Mouse (Mus musculus): ENCODE data around the gene Susd1.

The Susd1 gene

GRCm38 (mm10) chr4:59429128-59429527 lies 9.3 kb downstream of the Susd1 start:
- no peak for DNase-seq (ENCODE audit: low spot score)

DNA sequence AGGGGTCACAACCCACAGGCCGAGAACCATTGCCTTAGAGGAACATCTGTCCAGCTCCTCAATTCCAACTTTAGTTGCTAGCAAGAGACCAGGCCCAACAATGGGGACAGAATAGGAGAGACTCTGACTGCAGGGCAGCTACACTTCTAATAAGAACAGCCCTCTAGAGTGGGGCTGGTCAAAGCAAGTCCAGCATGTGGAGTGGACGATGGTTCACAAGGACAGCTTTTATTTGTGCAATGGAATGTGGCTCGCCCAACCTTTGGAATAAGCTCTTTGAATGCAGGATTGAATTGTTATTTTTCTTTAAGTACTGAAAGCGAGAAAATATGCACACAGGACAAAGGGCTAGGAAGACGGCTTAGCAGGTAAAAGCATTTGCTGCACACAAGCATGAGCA lies 12.0 kb downstream of the Susd1 start:
- DNase-seq (ENCODE audit: low spot score) = no peak

DNA sequence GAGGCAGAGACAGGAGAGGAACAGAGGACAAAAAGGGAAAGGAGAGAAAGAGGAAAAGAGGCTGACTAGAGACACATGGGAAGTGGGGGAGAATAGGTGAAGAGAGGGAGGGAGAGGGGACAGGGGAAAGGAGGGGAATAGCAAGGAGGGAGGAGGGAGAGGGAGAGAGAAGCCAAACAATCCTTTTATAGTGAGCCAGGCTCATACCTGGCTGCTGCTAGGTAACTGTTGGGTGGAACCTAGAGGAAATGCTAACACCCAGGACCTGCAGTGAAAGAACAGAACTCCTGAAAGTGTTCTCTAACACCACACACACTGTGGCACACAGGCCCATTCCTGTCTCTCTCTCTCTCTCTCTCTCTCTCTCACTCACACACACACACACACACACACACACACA lies 15.6 kb downstream of the Susd1 start:
- no peak for DNase-seq (ENCODE audit: low spot score)

DNA sequence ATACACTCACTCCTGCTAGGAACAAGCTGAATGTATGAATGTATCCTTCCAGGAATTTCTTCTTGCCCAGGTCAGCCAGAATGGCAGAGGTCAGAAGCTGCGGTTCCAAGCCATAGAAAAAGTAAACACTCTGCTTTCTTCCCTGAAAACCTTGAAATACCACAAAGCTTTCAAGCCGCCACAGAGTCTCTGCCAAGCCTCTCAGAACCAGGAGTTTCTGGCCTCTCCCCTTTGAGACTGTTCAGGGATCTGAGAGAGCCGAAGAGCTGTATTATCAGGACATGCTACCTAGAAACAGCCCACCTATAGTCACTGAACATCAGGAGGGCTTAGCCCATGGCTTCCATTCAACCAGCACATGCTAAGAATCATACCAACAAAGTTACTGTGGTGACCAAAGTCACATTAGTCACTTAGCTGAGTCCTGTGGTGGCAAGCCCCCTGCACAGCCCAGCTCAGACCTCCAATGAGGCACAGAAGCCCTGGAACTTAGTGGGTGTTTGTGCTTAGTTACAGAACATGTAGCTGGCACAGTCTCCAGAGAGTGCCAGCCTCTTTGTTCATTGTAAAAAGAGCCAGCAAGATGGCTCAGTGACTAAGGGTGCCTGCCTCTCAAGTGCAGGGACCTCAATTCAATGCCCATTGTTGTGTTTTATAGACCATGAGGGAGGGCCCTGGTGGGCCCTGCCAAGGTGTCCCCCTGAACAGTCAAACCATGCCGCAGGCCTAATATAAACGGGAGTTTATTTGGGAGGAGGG lies 16.2 kb downstream of the Susd1 start:
- DNase-seq (ENCODE audit: low spot score) = no peak

DNA sequence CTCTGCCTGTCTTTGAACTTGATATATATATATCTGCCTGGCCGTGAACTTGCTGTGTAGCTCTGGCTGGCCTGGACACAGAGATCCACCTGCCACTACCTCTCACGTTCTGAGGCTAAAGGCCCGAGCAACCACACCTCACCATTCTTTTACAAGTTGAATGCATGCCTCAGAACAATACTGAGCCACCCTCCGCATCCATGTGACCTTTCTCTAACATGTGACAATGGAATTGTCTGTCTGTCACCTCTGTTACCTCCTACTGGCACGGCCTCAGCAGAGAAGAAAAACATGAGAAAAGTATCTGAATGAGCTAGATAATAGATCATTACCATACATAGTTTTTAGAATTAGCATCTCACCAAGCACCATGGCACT lies 17.1 kb downstream of the Susd1 start:
- DNase-seq (ENCODE audit: low spot score) = no peak

DNA sequence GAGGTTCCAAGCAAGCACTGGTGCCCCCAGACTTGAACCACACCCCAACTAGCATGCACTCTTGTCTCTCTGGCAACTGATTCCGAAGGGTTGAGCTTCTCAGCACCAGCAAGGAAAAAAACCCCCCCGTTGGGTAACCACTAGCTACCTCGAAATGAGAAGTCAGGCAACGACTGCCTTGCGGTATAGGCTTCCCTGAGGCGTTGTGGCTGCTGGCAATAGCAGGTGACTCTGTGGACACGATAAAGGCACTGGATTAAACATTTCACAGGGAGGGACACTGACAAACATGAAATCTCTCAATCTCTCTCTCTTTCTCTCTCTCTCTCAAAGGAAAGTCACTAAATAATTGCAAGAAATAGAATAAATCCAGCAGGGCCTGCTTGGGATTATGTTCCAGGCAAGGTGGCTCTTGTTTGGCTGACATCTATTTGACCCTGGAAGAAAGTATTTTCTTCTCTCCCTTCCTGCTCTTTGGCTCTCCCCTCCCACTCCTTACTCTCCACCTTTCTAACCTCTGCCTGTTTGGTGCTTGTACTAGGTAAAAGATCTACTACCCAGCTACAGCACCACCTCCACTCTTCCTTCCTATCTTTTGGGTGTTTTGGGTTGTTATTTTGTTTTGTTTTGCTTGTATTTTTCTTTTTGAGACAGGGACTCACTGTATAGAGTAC lies 17.6 kb downstream of the Susd1 start:
- no peak for DNase-seq (ENCODE audit: low spot score)

- DNase-seq (ENCODE audit: low spot score) = no peak
Observed at GRCm38 (mm10) chr4:59419211-59419610, 19.2 kb downstream of the Susd1 start.

GRCm38 (mm10) chr4:59413428-59413827 lies 25.0 kb downstream of the Susd1 start:
- no peak for DNase-seq (ENCODE audit: low spot score)

GRCm38 (mm10) chr4:59411153-59411552 lies 27.3 kb downstream of the Susd1 start:
- no peak for DNase-seq (ENCODE audit: low spot score)

DNA sequence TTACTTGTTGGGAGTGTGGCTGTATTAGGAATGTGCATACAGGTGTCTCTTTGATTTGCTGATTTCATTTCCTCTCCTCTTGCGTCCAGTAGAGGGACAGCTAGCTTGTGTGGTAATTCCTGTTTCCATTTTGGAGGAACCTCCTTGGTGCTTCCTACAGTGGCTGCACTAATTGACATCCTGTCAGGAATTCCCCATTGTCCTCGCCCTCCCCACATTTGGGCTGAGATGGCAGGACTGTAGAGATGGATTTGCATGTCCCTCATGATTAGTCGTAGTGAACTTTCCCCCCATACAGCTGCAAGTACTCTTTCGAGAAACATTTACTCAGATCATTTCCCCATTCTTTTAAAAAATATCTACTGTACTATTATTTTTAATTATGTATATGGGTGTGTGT lies 30.7 kb downstream of the Susd1 start:
- DNase-seq (ENCODE audit: low spot score) = no peak

GRCm38 (mm10) chr4:59404375-59404774 lies 34.1 kb downstream of the Susd1 start:
- no peak for DNase-seq (ENCODE audit: low spot score)

DNA sequence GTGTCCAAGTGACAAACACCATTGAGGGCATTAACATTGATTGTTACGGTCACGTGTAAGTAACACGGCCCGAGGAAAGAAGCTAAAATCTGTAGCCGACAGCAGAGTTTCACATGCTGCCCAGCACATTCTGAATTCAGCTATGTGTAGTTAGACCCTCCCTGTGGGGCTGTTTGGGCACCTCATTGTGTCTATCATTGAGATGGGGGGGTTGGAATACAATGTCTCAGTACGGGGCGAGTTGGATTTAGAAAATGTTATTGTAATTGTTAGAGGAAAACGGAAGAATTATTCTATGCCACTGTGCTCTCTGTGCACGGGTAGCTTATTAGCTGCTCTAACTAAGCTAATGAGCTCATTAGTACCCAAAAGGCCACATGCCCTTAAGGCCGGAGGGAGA lies 37.5 kb downstream of the Susd1 start:
- no peak for DNase-seq (ENCODE audit: low spot score)

DNA sequence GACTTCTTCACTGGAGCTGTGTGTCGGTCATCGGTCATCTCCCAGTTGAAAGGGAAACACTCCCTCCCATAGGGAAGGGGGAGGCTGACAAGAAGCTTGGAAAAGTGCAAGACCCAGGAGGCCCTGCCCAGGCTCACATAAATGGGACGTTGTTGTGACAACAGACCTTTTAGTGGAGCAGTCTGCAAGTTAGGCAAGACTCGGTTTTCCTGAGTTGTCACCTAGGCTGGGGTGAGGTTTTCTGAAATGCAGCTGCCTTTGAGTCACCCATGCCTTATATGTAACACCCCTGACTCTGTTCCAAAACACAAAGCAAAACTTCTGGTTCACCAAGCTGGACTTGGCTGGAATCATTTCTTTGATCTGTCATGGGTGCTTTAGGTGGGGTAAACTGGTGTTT lies 39.1 kb downstream of the Susd1 start:
- no peak for DNase-seq (ENCODE audit: low spot score)

DNA sequence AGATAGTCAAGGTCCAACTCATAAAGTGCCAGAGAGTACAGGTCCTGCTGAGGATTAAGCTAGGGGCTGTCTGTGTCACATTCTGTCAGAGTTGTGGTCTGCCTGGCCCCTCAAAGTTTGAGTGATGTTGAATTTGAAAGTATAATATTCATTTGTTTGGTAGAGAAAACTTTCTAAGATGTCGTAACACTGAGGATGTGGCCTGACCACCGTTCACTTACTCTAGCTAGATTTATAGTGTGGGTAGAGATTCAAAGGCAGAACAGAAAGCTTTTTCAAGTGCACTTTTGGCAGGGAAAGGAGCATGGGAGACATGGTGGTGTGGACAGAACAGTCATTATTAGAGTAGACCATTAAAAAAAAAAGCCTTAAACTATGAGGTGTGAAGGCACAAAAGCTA lies 42.9 kb downstream of the Susd1 start:
- DNase-seq (ENCODE audit: low spot score) = no peak

- DNase-seq (ENCODE audit: low spot score) = no peak
Observed at GRCm38 (mm10) chr4:59394155-59394554, 44.3 kb downstream of the Susd1 start.

DNA sequence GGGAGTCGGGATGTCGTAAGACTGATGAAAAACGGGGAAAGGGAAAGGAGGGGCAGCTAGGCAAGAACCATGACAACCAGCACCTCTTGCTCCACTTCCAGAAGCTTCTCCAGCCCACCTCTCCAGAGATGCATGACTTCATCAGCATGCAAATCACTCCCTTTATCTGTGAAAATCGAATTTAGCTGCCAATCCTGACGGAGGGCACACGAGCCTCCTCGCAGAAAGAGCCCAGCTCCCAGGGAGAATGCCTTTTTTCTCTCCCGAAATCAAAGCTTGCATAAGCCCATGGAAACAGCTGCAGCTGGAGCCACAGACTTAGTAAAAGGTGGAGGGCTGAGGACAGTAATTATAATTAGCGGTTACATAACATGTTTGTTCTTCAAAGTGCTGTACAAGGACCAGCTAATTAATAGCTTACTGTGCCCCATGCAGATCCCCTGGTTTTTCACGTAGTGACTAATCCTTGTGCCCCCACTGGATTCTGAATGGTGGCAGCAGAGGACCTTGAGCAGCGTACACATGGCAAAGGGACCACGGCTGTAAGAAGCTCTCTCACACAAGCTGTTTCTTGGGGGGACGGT lies 49.9 kb downstream of the Susd1 start:
- DNase-seq (ENCODE audit: low spot score) = no peak

DNA sequence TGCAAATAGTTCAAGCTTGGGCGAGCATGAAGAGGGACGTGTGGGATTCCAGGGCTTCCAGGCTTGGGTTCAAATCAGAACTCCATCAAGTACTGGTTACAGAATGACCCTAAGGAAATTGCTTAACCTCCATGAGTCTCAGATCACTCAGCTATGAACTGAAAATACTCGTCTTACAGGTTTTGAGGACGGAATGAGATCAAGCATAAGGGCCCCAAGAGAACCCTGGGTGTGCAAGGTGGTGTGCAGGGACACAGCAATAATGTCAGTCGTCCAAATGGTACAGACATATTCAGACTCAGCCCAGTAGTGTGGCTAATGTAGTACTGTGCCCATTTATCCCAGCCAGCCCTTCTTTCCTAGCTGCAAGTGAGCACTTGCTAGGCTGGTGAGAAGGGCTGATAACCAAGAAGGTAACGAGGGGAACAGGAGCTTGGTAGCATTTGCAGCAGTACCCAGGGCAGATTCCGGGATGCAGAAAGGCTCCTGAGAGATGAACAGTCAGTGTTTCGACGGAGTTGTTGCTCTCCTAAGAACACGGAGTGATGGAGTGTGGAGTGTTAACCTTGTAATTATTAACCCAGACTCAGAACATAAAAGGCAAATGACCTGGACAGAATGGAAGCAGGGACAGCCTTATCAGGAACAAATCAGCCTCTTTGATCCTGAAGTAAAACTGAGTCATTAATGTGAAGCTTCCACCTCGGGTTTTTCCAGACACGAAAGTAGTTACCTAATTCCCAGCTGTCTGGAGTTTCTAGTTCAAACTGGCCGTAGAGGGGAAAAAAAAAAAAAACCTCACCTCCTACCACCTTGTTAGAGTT lies 50.8 kb downstream of the Susd1 start:
- no peak for DNase-seq (ENCODE audit: low spot score)

DNA sequence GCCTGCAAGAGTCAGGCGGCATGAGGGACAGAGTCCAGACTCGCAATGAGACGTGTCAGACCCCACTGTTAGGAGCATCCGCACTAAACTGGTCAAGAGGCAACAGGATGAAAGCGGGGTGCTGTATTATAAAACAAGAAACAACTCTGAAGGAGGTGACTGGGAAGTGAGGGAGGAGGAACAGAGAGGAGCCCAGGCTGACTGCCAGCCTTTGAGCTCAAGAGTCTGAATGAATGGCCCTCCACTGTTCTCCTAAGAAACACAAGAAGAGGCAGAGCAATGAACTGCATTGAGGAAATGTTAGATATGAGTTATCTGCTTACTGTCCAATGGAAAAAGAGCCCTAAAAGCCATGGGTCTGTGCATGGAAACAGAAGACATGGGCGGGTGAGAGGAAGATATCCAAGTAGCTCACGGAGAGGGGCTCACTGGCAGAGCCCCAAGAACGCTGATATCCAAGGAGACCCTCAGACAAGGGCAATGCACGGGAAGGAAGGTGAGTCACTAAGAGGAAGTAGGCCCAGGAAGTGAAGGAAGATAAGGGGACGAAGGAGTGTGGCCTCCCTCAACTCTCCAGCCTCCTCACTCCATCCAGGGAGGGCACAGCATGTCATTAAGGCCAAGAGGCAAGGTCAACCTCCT lies 53.1 kb downstream of the Susd1 start:
- no peak for DNase-seq (ENCODE audit: low spot score)

DNA sequence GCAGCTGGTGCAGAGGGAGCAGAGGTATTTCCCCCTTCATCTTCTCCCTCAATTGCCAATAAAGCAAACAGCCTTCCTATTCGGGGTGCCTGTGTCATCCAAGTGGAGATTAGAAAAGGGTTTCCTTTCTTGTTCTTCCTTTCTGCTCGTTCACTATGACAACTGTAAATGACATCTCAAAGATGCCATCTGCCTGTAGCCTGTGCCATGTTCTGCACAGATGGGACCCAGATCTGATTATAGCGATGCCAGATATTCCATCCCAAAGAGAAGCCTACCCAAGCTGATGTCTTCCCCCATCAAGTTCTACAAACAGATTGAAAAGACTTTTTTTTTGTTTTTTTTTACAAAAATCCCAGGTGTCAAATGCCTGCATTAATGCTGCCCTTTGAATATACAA lies 54.6 kb downstream of the Susd1 start:
- no peak for DNase-seq (ENCODE audit: low spot score)

- DNase-seq (ENCODE audit: low spot score) = no peak
Observed at GRCm38 (mm10) chr4:59382131-59382530, 56.3 kb downstream of the Susd1 start.

- no peak for DNase-seq (ENCODE audit: low spot score)
Observed at GRCm38 (mm10) chr4:59381007-59381743, 57.3 kb downstream of the Susd1 start.

Data from spleen, adult 12 weeks (tissue).